Mouse (Mus musculus) thymus, postnatal 4 days (tissue): ENCODE measurements around the gene Atf6.

Source experiments
- DNase-seq: peaks from one replicate; pipeline ENCODE4 v3.0.0; 2021

Atf6 gene

GRCm38 (mm10) chr1:170655280-170655917 is 212.2 kb downstream of the Atf6 start:
- DNase-seq, result no peak
